ENCODE assay signal across 1 mouse cellular context in the genomic region with DNA sequence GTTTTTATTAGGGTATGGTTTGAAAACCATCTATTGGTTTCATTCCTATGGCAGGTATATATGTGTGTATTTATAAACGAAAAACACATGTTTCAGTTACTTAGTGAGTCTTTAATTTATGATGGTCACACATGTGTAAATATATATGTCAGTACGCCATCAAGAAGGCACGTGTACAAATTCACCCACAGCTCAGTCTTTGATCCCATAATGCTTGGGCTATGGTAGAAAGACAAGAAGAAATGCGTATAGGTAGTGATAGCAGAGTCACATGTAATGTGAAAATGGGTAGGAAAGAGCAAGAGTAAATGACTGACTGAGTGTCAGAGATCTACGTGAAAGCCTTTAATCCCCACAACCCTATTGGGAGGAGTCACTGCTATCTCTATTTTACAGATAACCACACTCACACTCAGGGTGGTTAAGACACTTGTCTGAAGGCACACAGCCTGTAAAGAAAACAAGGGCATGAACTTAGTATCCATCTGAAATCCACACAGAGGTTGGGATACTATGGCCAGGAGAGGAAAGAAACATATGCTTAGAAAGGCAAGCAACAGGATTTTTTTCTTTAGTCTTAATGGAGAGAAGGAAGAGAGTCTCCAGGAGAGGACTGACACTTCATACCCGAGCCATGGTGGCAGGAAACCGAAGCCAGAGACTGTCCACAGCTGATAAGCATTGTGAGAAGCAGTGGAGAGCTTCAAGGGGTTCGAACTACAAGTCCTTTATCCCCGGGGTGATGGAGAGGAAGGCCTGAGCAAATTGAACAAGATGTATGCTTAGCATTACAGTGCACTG.
TF ChIP-seq lines count a peak whose summit lies in the region.

No protein-coding gene starts in this region.

TF ChIP-seq in MEL, 35 proteins besides CTCF, POLR2A, EP300 and RAD21 (continued from another document):
- no peak for TF ChIP-seq UBTF (IDR thresholded peaks at IDR 0.05; ENCODE audit: borderline replicate concordance, insufficient read depth, low read depth, low read length)
- TF ChIP-seq MXI1 (IDR thresholded peaks at IDR 0.05; ENCODE audit: low read depth, low read length): peak; percentile 63
- TF ChIP-seq NRF1 (IDR thresholded peaks at IDR 0.05; ENCODE audit: insufficient read depth, low read depth, low read length, poor library complexity, severe bottlenecking): no peak
- TF ChIP-seq SIN3A (IDR thresholded peaks at IDR 0.05; ENCODE audit: low read length): no peak
- TF ChIP-seq TAL1 (IDR thresholded peaks at IDR 0.05; ENCODE audit: low read length): peak; percentile 81
- peak; percentile 51 for TF ChIP-seq MAX (IDR thresholded peaks at IDR 0.05; ENCODE audit: low read length)
- TF ChIP-seq ZMIZ1 (IDR thresholded peaks at IDR 0.05; ENCODE audit: low read depth, low read length): no peak
- no peak for TF ChIP-seq POLR2AphosphoS5 (IDR thresholded peaks at IDR 0.05; ENCODE audit: borderline replicate concordance, low read depth, low read length)
- peak; percentile 83 for TF ChIP-seq GATA1 (IDR thresholded peaks at IDR 0.05; ENCODE audit: low read depth, low read length)
- no peak for TF ChIP-seq E2F4 (IDR thresholded peaks at IDR 0.05; ENCODE audit: borderline replicate concordance, low read depth, low read length)
- no peak for TF ChIP-seq SMC3 (IDR thresholded peaks at IDR 0.05; ENCODE audit: low read depth, low read length)
- TF ChIP-seq GABPA (IDR thresholded peaks at IDR 0.05; ENCODE audit: low read depth, low read length): no peak
- no peak for TF ChIP-seq ZC3H11A (IDR thresholded peaks at IDR 0.05; ENCODE audit: low read depth, low read length)
- no peak for TF ChIP-seq ELF1 (IDR thresholded peaks at IDR 0.05; ENCODE audit: low read depth, low read length)
- 0 out of 2 replicates have a peak, but pooled peaks have one; percentile 41 for TF ChIP-seq JUND (IDR thresholded peaks at IDR 0.05; ENCODE audit: low read depth, low read length)
- TF ChIP-seq MYB (IDR thresholded peaks at IDR 0.05; ENCODE audit: low read depth, low read length): no peak
- TF ChIP-seq POLR2AphosphoS2 (IDR thresholded peaks at IDR 0.05; ENCODE audit: low read length): no peak
- TF ChIP-seq ZKSCAN1 (IDR thresholded peaks at IDR 0.05; ENCODE audit: low read depth, low read length): no peak
- TF ChIP-seq BHLHE40 (IDR thresholded peaks at IDR 0.05; ENCODE audit: borderline replicate concordance, low read depth, low read length): peak; percentile 51; the same call in 1 of the 2 replicates
- TF ChIP-seq MAZ (IDR thresholded peaks at IDR 0.05; ENCODE audit: low read depth, low read length): no peak
- TF ChIP-seq CHD1 (IDR thresholded peaks at IDR 0.05; ENCODE audit: low read depth, low read length): no peak
- no peak for TF ChIP-seq NELFE (IDR thresholded peaks at IDR 0.05; ENCODE audit: low read depth, low read length)
- no peak; the same call in 1 of the 2 replicates for TF ChIP-seq ETS1 (IDR thresholded peaks at IDR 0.05; ENCODE audit: low read depth, low read length)
- TF ChIP-seq RCOR1 (IDR thresholded peaks at IDR 0.05; ENCODE audit: low read depth, low read length): 0 out of 2 replicates have a peak, but pooled peaks have one; percentile 8
- TF ChIP-seq TCF12 (IDR thresholded peaks at IDR 0.05; ENCODE audit: low read depth, low read length): peak; percentile 70
- TF ChIP-seq MYC (IDR thresholded peaks at IDR 0.05; ENCODE audit: low read depth, low read length): peak; percentile 62; the same call in 1 of the 2 replicates
- TF ChIP-seq MAFK (IDR thresholded peaks at IDR 0.05; ENCODE audit: borderline replicate concordance, low read depth, low read length): no peak
- no peak for TF ChIP-seq HCFC1 (IDR thresholded peaks at IDR 0.05; ENCODE audit: low read depth, low read length)
- TF ChIP-seq MEF2A (IDR thresholded peaks at IDR 0.05; ENCODE audit: extremely low read depth, insufficient replicate concordance, low read depth, low read length, poor library complexity, severe bottlenecking): no peak
